Mouse (Mus musculus) embryonic fibroblast, embryonic 13.5 days (primary cell): ENCODE data around the gene Entpd2.

Experiments used
- CTCF ChIP-seq: IDR thresholded peaks from 2 replicates; pipeline ENCODE4 v1.5.1; 2011; ENCODE audit warnings: mild to moderate bottlenecking, control low read depth, low read length, moderate library complexity, borderline replicate concordance; ENCODE audit not compliant: insufficient read depth
- POLR2A ChIP-seq: IDR thresholded peaks from 2 replicates; pipeline ENCODE4 v1.6.1; 2011; ENCODE audit warnings: low read depth, mild to moderate bottlenecking, control low read depth, low read length, moderate library complexity

- TF ChIP-seq CTCF (peak; percentile 53; the same call in 1 of the 2 replicates), POLR2A (no peak)
Observed at GRCm38 (mm10) chr2:25400764-25401163, 5.1 kb downstream of the Entpd2 start.
